Mouse (Mus musculus) thymus, postnatal 25 days (tissue): ENCODE data around the gene Itpkb.
A peak's percentile ranks its signal among the peaks of the same experiment; 100 is the strongest.

Experiments used
- DNase-seq: peaks from one replicate; pipeline ENCODE4 v3.0.0; 2022

Itpkb gene

DNA sequence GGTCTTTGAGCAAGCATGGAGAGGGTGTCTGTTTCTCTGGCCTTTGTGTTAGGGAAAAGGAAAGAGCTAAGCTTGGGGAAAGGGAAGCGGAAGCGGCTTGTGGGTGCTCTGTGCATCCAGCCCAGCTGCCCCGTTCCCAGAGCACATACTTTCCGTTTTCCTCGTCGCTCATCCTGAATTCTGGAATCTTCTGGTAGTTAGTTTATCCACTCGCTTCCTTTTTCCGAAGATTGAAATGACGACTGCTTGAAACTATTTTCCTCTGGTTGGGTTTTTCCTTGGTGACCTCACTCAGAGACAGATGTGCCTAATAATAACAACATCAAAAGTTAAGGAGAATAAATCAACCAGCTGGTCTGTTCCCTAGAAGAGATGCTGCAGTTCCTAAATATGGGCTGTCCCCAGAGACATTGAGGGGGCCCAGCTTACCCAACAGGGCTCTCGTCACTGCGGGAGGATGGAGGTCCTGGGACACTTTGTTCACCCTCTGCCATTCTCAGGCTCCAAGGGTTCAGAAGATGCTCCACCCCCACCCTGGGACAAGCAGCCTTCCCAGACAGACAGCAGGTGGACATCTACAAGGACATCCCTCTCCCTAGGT, 72.3 kb downstream of the Itpkb start:
- DNase-seq = no peak

DNA sequence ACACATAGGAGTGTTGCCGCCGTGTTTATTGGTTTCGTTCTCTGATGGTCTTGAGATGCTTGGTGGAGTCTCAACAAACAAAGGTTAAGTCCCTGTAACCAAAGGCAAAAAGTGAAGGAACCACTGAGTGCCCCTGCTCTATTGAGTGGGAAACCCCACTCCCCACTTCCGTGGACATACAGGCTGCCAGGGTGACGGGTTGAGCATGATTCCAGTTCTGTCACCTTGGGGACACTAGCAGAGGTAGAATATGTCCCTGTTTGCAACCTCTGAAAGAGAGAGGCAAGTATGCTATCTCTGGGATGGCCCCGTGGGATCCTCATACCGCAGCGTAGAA, 73.0 kb downstream of the Itpkb start:
- peak; percentile 58 for DNase-seq

DNA sequence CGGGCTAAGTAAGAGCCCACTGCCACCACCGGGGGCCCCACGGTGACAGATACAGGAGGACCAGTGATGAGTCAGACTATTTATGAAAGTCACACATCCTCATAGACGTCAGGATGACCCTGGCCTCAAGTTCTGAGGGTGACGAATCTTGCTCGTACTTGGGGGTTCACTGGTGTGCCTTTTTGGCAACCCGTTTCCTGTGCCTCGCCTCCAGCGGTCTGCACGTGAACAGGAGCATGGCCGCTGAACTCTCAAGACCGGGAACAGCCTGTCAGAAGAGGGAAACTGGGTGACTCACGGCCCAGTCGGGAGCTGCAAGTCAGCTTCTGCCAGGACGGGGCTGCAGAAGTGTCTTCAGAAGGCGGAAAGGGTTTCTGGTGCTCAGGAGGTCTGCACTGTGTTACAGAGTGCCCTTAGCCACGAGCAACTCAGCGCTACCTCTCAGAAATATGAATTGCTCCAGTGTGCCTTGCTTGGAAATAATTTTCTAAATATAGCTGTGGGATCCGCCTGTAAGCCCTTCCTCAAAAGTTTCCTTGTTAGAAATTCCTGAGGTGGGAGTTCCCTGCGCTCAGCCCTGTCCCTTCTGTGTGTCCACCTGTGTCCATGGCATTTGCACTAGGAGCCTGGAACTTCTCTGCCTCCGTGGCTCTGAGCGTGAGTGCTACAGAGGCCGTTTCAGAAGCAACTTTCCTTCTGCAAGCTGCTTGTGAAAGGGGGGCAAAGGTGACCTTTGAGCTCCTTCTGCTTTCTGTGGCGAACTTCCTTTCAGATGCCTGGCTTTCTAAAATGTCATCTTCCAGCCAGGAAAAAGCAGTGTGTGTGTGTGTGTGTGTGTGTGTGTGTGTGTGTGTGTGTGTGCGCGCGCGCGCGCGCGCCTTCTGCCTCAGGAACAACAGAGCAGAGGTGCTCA, 73.7 kb downstream of the Itpkb start:
- peak; percentile 64 for DNase-seq

DNA sequence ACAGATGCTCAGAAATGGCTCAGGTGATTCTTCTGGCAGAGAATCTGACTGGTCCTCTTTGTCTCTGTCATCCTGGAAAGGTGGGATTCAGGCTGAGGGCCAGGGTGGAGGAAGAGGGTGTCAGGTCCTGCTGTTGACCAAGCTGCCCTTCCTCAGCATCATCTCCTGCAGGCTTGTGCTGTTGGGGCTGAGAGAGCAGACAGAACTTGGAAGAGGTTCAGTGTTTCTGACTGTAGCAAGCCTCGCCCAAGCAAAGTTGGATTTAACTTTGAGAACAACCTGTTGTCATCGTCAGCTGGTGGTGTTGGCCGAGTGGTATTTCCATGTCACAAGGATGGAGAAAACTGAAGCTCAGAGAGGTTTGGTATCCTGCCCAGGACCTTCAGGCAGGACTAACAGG, 74.4 kb downstream of the Itpkb start:
- DNase-seq = no peak

DNA sequence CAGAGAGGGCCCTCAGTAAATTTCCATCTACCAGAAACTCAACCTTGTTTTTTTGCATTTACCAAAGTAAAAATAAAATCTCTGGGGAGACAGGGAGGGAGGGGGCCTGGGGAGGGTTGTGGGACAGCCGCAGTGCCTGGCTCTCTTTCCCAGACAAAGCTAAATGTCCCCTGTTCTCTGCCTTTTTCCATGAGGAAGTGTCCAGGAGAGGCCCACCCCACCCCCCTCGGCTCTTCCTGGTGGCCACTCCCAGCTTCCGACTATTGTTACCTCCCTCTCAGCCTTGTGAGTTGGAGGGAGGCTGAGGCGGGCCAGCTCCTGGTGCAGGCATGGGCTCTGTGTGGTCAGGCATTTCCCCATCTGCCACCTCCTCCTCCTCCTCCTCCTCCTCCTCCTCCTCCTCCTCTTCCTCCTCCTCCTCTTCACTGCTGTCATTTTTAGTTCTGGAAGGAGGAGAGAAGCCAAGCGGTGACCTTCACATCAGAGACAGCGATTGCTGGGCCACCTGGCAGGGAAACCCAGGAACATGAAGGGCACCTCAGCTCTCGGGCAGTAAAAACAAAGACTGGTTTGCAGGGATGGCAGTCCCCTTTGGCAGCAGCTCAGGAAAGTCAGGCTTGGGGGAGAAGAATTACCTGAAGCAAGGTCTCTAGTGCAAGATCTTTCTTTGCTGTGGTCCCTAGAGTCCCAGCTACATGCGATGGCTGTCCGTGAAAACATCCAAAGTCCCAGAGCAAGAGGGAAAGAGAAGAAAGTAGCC, 75.5 kb downstream of the Itpkb start:
- DNase-seq = no peak

GRCm38 (mm10) chr1:180406336-180407035, 76.2 kb downstream of the Itpkb start:
- no peak for DNase-seq

DNA sequence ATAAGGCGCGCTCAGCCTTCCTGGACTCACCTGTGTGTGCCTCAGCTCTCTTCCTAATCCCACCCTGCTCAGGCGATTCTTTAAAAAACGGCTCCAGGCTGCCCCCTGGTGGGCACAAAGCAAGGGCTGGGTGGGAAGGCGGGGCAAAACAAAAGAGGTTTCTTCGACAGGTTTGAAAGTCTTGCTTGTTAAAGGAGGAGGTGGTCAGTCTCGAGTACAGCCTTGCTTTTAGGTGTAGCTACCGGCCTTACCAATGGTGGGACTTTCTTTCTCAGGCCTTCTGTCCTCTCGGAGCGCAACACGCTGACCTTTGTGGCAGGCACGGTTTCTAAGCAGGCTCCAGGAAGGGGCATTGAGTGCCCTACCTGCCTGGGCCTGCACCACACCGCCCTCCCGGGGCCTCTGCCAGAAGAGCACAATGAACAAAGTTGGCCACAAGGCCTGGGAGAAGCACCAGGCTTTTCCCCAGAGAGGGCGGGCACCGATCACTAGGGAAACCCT, 76.9 kb downstream of the Itpkb start:
- peak; percentile 77 for DNase-seq

- no peak for DNase-seq
Measured at GRCm38 (mm10) chr1:180407727-180408719, 77.7 kb downstream of the Itpkb start.

DNA sequence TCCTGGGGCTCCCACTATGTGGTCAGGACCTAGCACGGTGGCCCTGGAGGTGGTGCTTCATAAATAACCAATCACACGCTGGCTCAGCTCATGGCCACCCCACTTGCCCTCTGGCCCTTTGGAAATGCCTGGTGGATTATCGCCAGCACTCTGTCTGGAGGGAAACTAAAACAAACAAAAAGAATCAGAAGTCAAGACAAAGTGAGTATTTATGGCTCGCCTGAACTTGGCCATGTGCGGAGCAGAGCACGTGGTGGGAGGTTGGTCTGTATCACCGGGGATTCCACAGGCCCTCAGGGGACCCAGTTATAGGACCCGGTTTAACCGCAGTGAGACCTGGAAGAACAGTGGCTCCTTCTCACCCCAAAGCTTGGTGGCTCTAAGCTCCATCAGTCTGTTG, 78.5 kb downstream of the Itpkb start:
- DNase-seq = no peak

GRCm38 (mm10) chr1:180409771-180410170, 79.5 kb downstream of the Itpkb start:
- DNase-seq = no peak

DNA sequence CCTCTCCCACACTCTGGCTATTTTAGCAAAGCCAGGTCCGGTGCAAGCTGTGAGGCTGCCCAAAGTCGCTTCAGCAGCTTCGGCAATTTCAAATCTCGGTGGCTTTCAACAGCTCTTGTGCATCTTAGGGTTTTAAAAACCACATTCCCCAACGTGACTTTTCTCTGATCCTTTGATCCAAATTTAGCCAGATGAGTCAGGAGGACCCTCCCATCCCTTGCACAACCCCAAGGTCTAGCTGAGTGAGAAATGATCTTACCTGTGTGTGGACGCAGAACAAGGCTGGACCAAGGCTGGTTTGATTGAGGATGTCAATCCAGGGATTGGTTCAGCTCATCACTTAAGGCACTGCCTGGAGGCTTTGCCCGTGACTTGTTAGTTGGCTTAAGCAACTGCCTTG, 80.0 kb downstream of the Itpkb start:
- no peak for DNase-seq

DNA sequence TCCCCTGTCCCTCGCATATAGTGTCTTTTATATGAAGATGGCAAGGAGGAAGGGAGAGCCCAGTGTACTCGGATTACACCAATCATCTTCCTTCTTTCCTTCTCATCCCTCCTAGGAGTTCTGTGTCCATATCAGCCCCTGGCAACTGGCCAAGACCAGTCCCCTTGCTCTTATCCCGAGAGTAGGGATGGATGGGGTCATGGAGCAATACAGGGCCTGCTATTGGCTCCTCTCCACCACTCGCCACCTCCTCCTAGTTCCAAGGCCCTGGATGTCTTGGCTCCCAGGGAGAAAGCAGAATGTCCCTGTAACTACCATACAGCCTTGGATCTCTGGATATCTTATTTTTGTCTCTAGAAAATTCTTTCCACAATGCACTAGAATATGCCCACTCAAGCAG, 84.8 kb downstream of the Itpkb start:
- DNase-seq = no peak

GRCm38 (mm10) chr1:180415836-180416235, 85.6 kb downstream of the Itpkb start:
- DNase-seq = no peak

GRCm38 (mm10) chr1:180417118-180417517, 86.8 kb downstream of the Itpkb start:
- DNase-seq = no peak

DNA sequence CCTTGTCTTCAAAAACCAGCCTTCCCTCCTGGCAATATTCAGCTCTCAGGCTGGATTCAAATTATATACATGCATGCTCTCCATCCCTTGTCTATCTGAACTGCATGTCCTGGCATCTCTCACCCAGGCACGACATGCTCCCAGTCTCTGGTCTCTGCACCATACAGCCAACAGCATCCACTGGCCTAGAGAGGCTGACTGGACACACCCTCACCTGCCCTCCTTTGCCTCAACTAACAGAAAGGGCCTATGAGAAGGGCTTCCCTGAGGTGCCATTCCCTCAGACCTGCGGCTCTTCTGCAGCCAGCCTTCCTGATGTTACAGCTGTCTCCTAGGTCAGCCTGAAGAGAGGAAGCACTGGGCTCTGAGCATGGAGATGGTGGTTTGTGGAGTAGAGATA, 88.8 kb downstream of the Itpkb start:
- no peak for DNase-seq

DNA sequence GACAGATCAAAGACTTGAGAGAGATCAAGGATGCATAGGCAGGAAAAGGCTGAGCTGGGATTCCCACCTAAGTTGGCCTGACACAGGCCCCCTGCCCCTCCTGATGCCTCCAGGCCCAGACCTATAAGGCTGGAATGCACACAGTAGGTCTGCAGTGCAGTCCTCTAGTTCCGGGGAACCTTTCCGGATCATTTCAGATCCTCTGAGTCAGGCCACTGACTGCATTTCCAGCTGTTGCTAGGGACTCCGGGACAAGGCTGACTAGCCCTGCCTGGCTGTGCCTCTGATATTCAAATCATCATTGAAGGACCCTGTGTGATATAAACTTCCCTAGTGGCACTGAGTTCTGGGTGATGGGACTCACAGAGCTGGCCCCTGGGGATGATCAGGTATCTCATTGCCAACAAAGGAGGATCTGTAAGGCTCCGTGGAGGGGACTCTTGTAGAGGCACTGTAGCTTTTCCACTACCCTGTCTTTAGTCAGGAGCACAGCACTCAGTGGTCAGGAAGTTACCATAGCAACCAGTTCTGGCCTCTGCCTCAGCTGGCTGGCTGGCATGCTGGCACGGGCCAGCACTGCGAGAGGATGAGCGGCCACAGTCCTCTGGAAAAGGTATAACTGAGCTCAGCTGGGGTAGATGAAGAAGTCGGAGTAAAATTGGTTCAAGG, 90.3 kb downstream of the Itpkb start:
- DNase-seq = no peak

GRCm38 (mm10) chr1:180421165-180421909, 91.1 kb downstream of the Itpkb start:
- no peak for DNase-seq

DNA sequence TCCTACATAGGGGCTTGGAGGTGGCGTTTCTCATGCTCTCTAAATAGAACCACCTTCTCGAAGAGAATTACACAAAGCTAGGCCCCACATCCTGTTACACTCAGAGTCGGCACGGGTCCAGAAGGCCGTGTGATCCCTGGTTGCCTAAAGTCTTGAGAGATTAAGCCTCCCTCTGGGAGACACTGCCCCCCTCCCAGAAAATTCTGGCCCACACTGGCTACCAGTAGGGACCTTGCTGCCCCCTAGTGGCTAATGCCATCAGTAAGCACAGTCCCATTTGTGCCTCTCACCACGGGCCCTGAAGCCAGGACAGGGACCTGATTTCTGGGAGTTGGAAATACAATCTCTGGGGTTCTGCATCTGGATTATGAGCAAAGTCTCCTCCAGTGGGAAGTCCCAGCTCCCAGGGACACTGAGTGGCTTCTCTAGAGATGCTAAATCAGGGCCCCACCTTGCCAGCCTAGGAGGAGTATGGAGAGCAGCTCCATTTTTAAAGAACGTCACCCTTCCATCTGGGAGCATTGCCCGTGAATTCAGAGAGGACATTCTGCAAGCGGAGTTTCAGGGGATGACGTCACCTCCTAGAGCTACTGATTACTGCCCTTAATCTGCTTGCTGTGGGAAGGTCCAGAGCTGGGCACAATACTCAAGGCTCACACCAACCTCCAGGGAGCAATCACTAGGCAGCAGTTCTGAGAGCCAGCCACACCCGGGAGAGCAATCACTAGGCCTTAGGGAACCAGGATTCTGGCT, 92.0 kb downstream of the Itpkb start:
- DNase-seq = peak; percentile 69

GRCm38 (mm10) chr1:180423008-180423639, 92.8 kb downstream of the Itpkb start:
- DNase-seq = no peak
